Mouse (Mus musculus) liver, adult 2 months (tissue): ENCODE results near the gene Mast3.

Experiments
- CTCF ChIP-seq: fragments of 200-500 bp; IDR thresholded peaks from 2 replicates; pipeline ENCODE4 v1.5.1; 2011; ENCODE audit warnings: low read depth, low read length, control low read depth
- POLR2A ChIP-seq: fragments of 200-500 bp; IDR thresholded peaks from 2 replicates; pipeline ENCODE4 v1.6.1; 2011; ENCODE audit warnings: low read length, control low read depth; ENCODE audit not compliant: insufficient read depth; ENCODE audit errors: extremely low read depth

DNA sequence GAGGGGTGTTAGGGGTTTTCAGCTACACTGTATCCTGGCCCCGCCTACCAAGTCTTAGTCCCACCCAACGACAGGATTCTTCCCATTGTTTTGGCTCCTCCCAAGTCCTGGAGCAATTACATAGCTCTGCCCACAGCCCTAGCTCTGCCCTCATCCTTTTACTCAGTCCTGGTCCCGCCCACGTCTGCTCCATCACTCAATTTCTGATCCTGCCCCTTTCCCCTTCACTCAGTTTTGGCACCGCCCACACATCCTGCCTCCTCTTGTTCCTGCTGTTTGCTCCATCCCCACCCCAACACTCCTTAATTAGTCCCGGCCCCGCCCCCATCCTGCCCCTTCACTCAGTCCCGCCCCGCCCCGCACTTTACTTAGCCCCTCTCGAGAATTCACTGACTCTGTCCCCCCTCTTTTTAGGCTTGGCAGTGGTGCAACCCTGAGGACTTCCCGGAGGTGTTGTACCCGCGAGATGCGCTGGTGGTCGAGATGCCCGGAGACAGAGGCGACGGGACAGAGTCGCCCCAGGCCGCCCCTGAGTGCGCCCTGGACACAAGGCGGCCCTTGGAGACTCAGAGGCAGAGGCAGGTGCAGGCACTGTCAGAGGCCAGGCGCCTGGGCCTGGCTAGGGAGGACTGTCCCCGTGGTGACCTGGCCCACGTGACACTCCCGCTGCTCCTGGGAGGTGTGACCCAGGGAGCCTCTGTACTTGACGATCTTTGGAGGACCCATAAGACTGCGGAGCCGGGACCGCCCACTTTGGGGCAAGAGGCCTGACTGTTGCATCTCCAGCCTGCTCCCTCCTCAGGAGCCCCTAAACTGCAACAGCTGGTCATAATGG, 15.5 kb upstream of the Mast3 start:
- no peak for TF ChIP-seq CTCF
- no peak for TF ChIP-seq POLR2A
